30 mouse cellular contexts compared by ENCODE assay signal in genomic region chr2:136913021-136913420, GRCm38 (mm10). TPM values are rescaled to one million over a fixed set of nuclear protein-coding genes. Genes with fewer than 3 reads are reported as not detected.
DNase-seq lines count a peak whose midpoint lies in the region; ATAC-seq and TF ChIP-seq lines count a peak whose summit lies in the region.
"Had no signal": no experiment of that assay in that cellular context is flagged by ENCODE, and none has a peak within 500 bp of the region (broad histone marks: within the 10 kb centered on the region; RNA-seq: fewer than 3 reads in every experiment).

No protein-coding gene starts in this region.

- H3K27me3 ChIP-seq in hindbrain, embryonic 10.5 days (ENCODE audit: insufficient read depth, poor library complexity, severe bottlenecking) = no peaks in the 10 kb centered on the region
- H3K27me3 ChIP-seq in hindbrain, postnatal 0 days (ENCODE audit: insufficient read depth, low read length) = no peaks in the 10 kb centered on the region
- no peaks in the 10 kb centered on the region for H3K27me3 ChIP-seq in midbrain, embryonic 11.5 days (ENCODE audit: control insufficient read depth, insufficient read depth, low read length)
- no peaks in the 10 kb centered on the region for H3K27me3 ChIP-seq in midbrain, embryonic 14.5 days (ENCODE audit: control insufficient read depth, insufficient read depth, low read length)
- H3K27me3 ChIP-seq in lung, embryonic 16.5 days (ENCODE audit: control insufficient read depth, insufficient read depth, low read depth, low read length) = no peaks in the 10 kb centered on the region
- H3K27me3 ChIP-seq: forebrain, embryonic 12.5 days; hindbrain, embryonic 15.5 days; intestine, embryonic 15.5 days; limb, embryonic 13.5 days; midbrain, embryonic 13.5 days; Patski had no signal

- H3K36me3 ChIP-seq in hindbrain, embryonic 10.5 days = no peaks in the 10 kb centered on the region
- H3K36me3 ChIP-seq in hindbrain, postnatal 0 days (ENCODE audit: insufficient read depth, low read length) = no peaks in the 10 kb centered on the region
- H3K36me3 ChIP-seq in midbrain, embryonic 11.5 days (ENCODE audit: control insufficient read depth, insufficient read depth, low read length) = no peaks in the 10 kb centered on the region
- H3K36me3 ChIP-seq in midbrain, embryonic 14.5 days (ENCODE audit: control insufficient read depth, insufficient read depth, low read length) = no peaks in the 10 kb centered on the region
- H3K36me3 ChIP-seq in lung, embryonic 16.5 days (ENCODE audit: control insufficient read depth, insufficient read depth, low read length) = no peaks in the 10 kb centered on the region
- H3K36me3 ChIP-seq: forebrain, embryonic 12.5 days; heart, embryonic 10.5 days; hindbrain, embryonic 15.5 days; intestine, embryonic 15.5 days; limb, embryonic 13.5 days; midbrain, embryonic 13.5 days had no signal

- H3K9me3 ChIP-seq in hindbrain, embryonic 10.5 days = no peaks in the 10 kb centered on the region
- H3K9me3 ChIP-seq in hindbrain, postnatal 0 days (ENCODE audit: low read length) = no peaks in the 10 kb centered on the region
- no peaks in the 10 kb centered on the region for H3K9me3 ChIP-seq in midbrain, embryonic 11.5 days (ENCODE audit: control insufficient read depth, low read length)
- no peaks in the 10 kb centered on the region for H3K9me3 ChIP-seq in midbrain, embryonic 14.5 days (ENCODE audit: control insufficient read depth, low read length)
- no peaks in the 10 kb centered on the region for H3K9me3 ChIP-seq in lung, embryonic 16.5 days (ENCODE audit: control insufficient read depth, low read length)
- H3K9me3 ChIP-seq: forebrain, embryonic 12.5 days; heart, embryonic 10.5 days; hindbrain, embryonic 15.5 days; intestine, embryonic 15.5 days; limb, embryonic 13.5 days; midbrain, embryonic 13.5 days had no signal

- H3K27ac ChIP-seq in hindbrain, embryonic 10.5 days = peak overlapping the region; percentile 62
- no peak overlapping the region for H3K27ac ChIP-seq in hindbrain, postnatal 0 days
- H3K27ac ChIP-seq in midbrain, embryonic 11.5 days (ENCODE audit: low read depth, low read length) = no peak overlapping the region
- H3K27ac ChIP-seq in midbrain, embryonic 14.5 days (replicated peaks; ENCODE audit: low read depth, low read length) = no peak overlapping the region
- H3K27ac ChIP-seq in lung, embryonic 16.5 days (ENCODE audit: low read length) = 0 out of 2 replicates have a peak overlapping the region, but pooled peaks have one; percentile 15
- H3K27ac ChIP-seq: forebrain, embryonic 12.5 days; heart, embryonic 10.5 days; hindbrain, embryonic 15.5 days; intestine, embryonic 15.5 days; layer of hippocampus, adult 2 months; left cerebral cortex, adult 2 months; limb, embryonic 13.5 days; midbrain, embryonic 13.5 days had no signal

- H3K4me2 ChIP-seq in hindbrain, postnatal 0 days (ENCODE audit: low read depth, low read length) = no peak overlapping the region
- no peak overlapping the region; the same call in 1 of the 2 replicates for H3K4me2 ChIP-seq in midbrain, embryonic 11.5 days
- no peak overlapping the region for H3K4me2 ChIP-seq in midbrain, embryonic 14.5 days (ENCODE audit: low read length)
- H3K4me2 ChIP-seq in lung, embryonic 16.5 days (ENCODE audit: low read depth, low read length) = no peak overlapping the region
- H3K4me2 ChIP-seq: forebrain, embryonic 12.5 days; hindbrain, embryonic 15.5 days; intestine, embryonic 15.5 days; limb, embryonic 13.5 days; liver, embryonic 11.5 days; midbrain, embryonic 13.5 days had no signal

- H3K4me1 ChIP-seq in hindbrain, embryonic 10.5 days (replicated peaks) = peaks cover 49% of the 10 kb centered on the region
- H3K4me1 ChIP-seq in hindbrain, postnatal 0 days (ENCODE audit: insufficient read depth, low read length) = 0 out of 2 replicates have a peak, but pooled peaks cover 6% of the 10 kb centered on the region
- H3K4me1 ChIP-seq in midbrain, embryonic 11.5 days (ENCODE audit: control insufficient read depth, insufficient read depth, low read length) = peaks cover 14% of the 10 kb centered on the region
- no peaks in the 10 kb centered on the region for H3K4me1 ChIP-seq in midbrain, embryonic 14.5 days (ENCODE audit: control insufficient read depth, insufficient read depth, low read length)
- peaks cover 18% of the 10 kb centered on the region for H3K4me1 ChIP-seq in lung, embryonic 16.5 days (replicated peaks; ENCODE audit: control insufficient read depth, insufficient read depth, low read length)

- H3K9ac ChIP-seq in hindbrain, postnatal 0 days (replicated peaks; ENCODE audit: low read length) = no peak overlapping the region
- no peak overlapping the region; the same call in 1 of the 2 replicates for H3K9ac ChIP-seq in midbrain, embryonic 11.5 days (ENCODE audit: low read length)
- no peak overlapping the region for H3K9ac ChIP-seq in midbrain, embryonic 14.5 days (replicated peaks; ENCODE audit: low read length)
- H3K9ac ChIP-seq in lung, embryonic 16.5 days (ENCODE audit: low read length) = no peak overlapping the region
- H3K9ac ChIP-seq: forebrain, embryonic 12.5 days; hindbrain, embryonic 15.5 days; intestine, embryonic 15.5 days; limb, embryonic 13.5 days; midbrain, embryonic 13.5 days had no signal

- no peak for DNase-seq in hindbrain, embryonic 10.5 days (ENCODE audit: low spot score)
- no peak for DNase-seq in hindbrain, postnatal 0 days (ENCODE audit: low spot score)
- no peak for DNase-seq in midbrain, embryonic 11.5 days (ENCODE audit: low spot score, missing footprints)
- no peak for DNase-seq in midbrain, embryonic 14.5 days
- no peak for DNase-seq in spleen, adult 18-20 months
- no peak for DNase-seq in cerebellum, postnatal 25 days
- DNase-seq: adrenal gland, postnatal 10 days; cerebellum, adult 11-12 months; cerebellum, postnatal 10 days; gastrocnemius, postnatal 14 days; heart, postnatal 36 days; kidney, adult 2 months; kidney, postnatal 36 days; right cerebral cortex, postnatal 25 days; thymus, adult 2 months; thymus, postnatal 36 days had no signal

- WGBS in hindbrain, embryonic 10.5 days = 52% methylated on average over 3 of the region's 3 CpGs
- 43% methylated on average over 3 of the region's 3 CpGs for WGBS in hindbrain, postnatal 0 days
- WGBS in midbrain, embryonic 11.5 days = 16% methylated on average over 3 of the region's 3 CpGs
- WGBS in midbrain, embryonic 14.5 days = 10% methylated on average over 3 of the region's 3 CpGs
- 58% methylated on average over 3 of the region's 3 CpGs for WGBS in lung, embryonic 16.5 days

- H3K4me3 ChIP-seq in hindbrain, embryonic 10.5 days = no peak overlapping the region
- H3K4me3 ChIP-seq in hindbrain, postnatal 0 days (ENCODE audit: low read length) = no peak overlapping the region
- H3K4me3 ChIP-seq in midbrain, embryonic 11.5 days (ENCODE audit: low read depth, low read length) = no peak overlapping the region
- no peak overlapping the region for H3K4me3 ChIP-seq in midbrain, embryonic 14.5 days (replicated peaks; ENCODE audit: low read depth, low read length)
- no peak overlapping the region for H3K4me3 ChIP-seq in lung, embryonic 16.5 days (ENCODE audit: low read length)
- H3K4me3 ChIP-seq: erythroblast, embryonic 14.5 days; forebrain, embryonic 12.5 days; heart, embryonic 10.5 days; hindbrain, embryonic 15.5 days; intestine, embryonic 15.5 days; layer of hippocampus, adult 2 months; left cerebral cortex, adult 2 months; limb, embryonic 13.5 days; midbrain, embryonic 13.5 days had no signal

- ATAC-seq in hindbrain, postnatal 0 days = no peak
- 0 out of 2 replicates have a peak, but pooled peaks have one; percentile 7 for ATAC-seq in midbrain, embryonic 11.5 days (ENCODE audit: low FRiP score)
- no peak for ATAC-seq in midbrain, embryonic 14.5 days (ENCODE audit: low FRiP score, low TSS enrichment)
- peak; percentile 67; the same call in 1 of the 2 replicates for ATAC-seq in lung, embryonic 16.5 days (ENCODE audit: low read depth)
- ATAC-seq: intestine, embryonic 15.5 days; midbrain, embryonic 13.5 days; Patski had no signal

- no peak for TF ChIP-seq CTCF in hindbrain, postnatal 0 days (IDR thresholded peaks at IDR 0.05; ENCODE audit: low read depth)

RNA-seq across cellular contexts. Expression of gene AL731706.1, which starts 21.8 kb away (rescaled TPM):
- 23.1 and 25.7 TPM in 2 replicates for polyA plus RNA-seq in hindbrain, embryonic 10.5 days (2016; fragmentation: Nextera tagmentation; extraction: Ambion mirVana)
- 8.3 and 14.2 TPM in 2 replicates for total RNA-seq in hindbrain, postnatal 0 days (2014; rRNA removed)
- polyA plus RNA-seq in hindbrain, postnatal 0 days (2015; fragmentation: Nextera tagmentation; extraction: Ambion mirVana) = 19.4 and 20.6 TPM in 2 replicates
- polyA plus RNA-seq in midbrain, embryonic 11.5 days (2014; fragmentation: Nextera tagmentation; extraction: Ambion mirVana) = 23.4 and 32.1 TPM in 2 replicates
- 15.3 and 22.4 TPM in 2 replicates for polyA plus RNA-seq in midbrain, embryonic 14.5 days (2014; fragmentation: Nextera tagmentation; extraction: Ambion mirVana)
- polyA plus RNA-seq in lung, embryonic 16.5 days (2015; fragmentation: Nextera tagmentation; extraction: Ambion mirVana) = 27.9 and 28.9 TPM in 2 replicates

RNA-seq across cellular contexts. Expression of gene Mkks, which starts 21.8 kb away (rescaled TPM):
- 13.2 and 16.7 TPM in 2 replicates for polyA plus RNA-seq in hindbrain, embryonic 10.5 days (2016; fragmentation: Nextera tagmentation; extraction: Ambion mirVana)
- total RNA-seq in hindbrain, postnatal 0 days (2014; rRNA removed) = 6.4 and 9.4 TPM in 2 replicates
- 6.4 and 10.5 TPM in 2 replicates for polyA plus RNA-seq in hindbrain, postnatal 0 days (2015; fragmentation: Nextera tagmentation; extraction: Ambion mirVana)
- 14.1 and 18.5 TPM in 2 replicates for polyA plus RNA-seq in midbrain, embryonic 11.5 days (2014; fragmentation: Nextera tagmentation; extraction: Ambion mirVana)
- polyA plus RNA-seq in midbrain, embryonic 14.5 days (2014; fragmentation: Nextera tagmentation; extraction: Ambion mirVana) = 10.5 and 13.8 TPM in 2 replicates
- 12.8 and 13.4 TPM in 2 replicates for polyA plus RNA-seq in lung, embryonic 16.5 days (2015; fragmentation: Nextera tagmentation; extraction: Ambion mirVana)

RNA-seq across cellular contexts. Expression of gene Slx4ip, which starts 22.0 kb away (rescaled TPM):
- polyA plus RNA-seq in hindbrain, embryonic 10.5 days (2016; fragmentation: Nextera tagmentation; extraction: Ambion mirVana) = 9.2 and 9.9 TPM in 2 replicates
- total RNA-seq in hindbrain, postnatal 0 days (2014; rRNA removed) = 7.0 and 7.3 TPM in 2 replicates
- polyA plus RNA-seq in hindbrain, postnatal 0 days (2015; fragmentation: Nextera tagmentation; extraction: Ambion mirVana) = 8.1 TPM in 2 replicates
- polyA plus RNA-seq in midbrain, embryonic 11.5 days (2014; fragmentation: Nextera tagmentation; extraction: Ambion mirVana) = 9.6 and 9.9 TPM in 2 replicates
- 12.7 and 13.8 TPM in 2 replicates for polyA plus RNA-seq in midbrain, embryonic 14.5 days (2014; fragmentation: Nextera tagmentation; extraction: Ambion mirVana)
- polyA plus RNA-seq in lung, embryonic 16.5 days (2015; fragmentation: Nextera tagmentation; extraction: Ambion mirVana) = 6.0 and 7.3 TPM in 2 replicates

RNA-seq across cellular contexts. Expression of gene AL731706.2, which starts 27.5 kb away (rescaled TPM):
- 33.0 and 45.8 TPM in 2 replicates for polyA plus RNA-seq in hindbrain, embryonic 10.5 days (2016; fragmentation: Nextera tagmentation; extraction: Ambion mirVana)
- not detected in 2 replicates for total RNA-seq in hindbrain, postnatal 0 days (2014; rRNA removed)
- polyA plus RNA-seq in hindbrain, postnatal 0 days (2015; fragmentation: Nextera tagmentation; extraction: Ambion mirVana) = 18.2 and 21.4 TPM in 2 replicates
- 14.0 and 17.3 TPM in 2 replicates for polyA plus RNA-seq in midbrain, embryonic 11.5 days (2014; fragmentation: Nextera tagmentation; extraction: Ambion mirVana)
- polyA plus RNA-seq in midbrain, embryonic 14.5 days (2014; fragmentation: Nextera tagmentation; extraction: Ambion mirVana) = 20.3 and 29.9 TPM in 2 replicates
- 31.8 and 41.3 TPM in 2 replicates for polyA plus RNA-seq in lung, embryonic 16.5 days (2015; fragmentation: Nextera tagmentation; extraction: Ambion mirVana)
- total RNA-seq: MEL had no signal
- polyA plus RNA-seq: cortical plate, adult 2 months; erythroblast, embryonic 14.5 days; kidney, adult 2 months; thymus, adult 2 months had no signal

Comparison
In these comparisons a context has a peak if more than half of its experiments do, and no peak if none do; other contexts are left out.
1. H3K27ac ChIP-seq: peak in hindbrain, embryonic 10.5 days (single experiment) and lung, embryonic 16.5 days (single experiment); none in hindbrain, postnatal 0 days (single experiment), midbrain, embryonic 11.5 days (single experiment) and midbrain, embryonic 14.5 days (single experiment).
2. ATAC-seq: peak in midbrain, embryonic 11.5 days (single experiment) and lung, embryonic 16.5 days (single experiment); none in hindbrain, postnatal 0 days (single experiment) and midbrain, embryonic 14.5 days (single experiment).